Mouse (Mus musculus): ENCODE measurements around the gene Pcbd2. TPM values are rescaled to one million over a fixed set of nuclear protein-coding genes. Genes with fewer than 3 reads are reported as not detected.
"Not testable (repeated sequence)": the region's sequence is repeated elsewhere in the genome, so short reads cannot be mapped to it uniquely, and the experiment has no call there.

The Pcbd2 gene
- total and polyA plus RNA-seq, 2 experiments from 2014 or later, result 8.6 to 30.6 TPM

- Histone ChIP-seq H3K27ac (ENCODE audit: low read depth, low read length) (peak within 1 kb of the TSS; percentile 98), H3K4me1 (ENCODE audit: insufficient read depth, low read length) (peaks cover 11% of the 10 kb centered on the region), H3K4me2 (ENCODE audit: low read depth, low read length, poor library complexity, severe bottlenecking) (peak within 1 kb of the TSS; percentile 71), H3K9ac (replicated peaks; ENCODE audit: low read length, poor library complexity, severe bottlenecking) (peak within 1 kb of the TSS; percentile 100), H3K4me3 (ENCODE audit: low read depth, low read length) (peak within 1 kb of the TSS; percentile 96), H3K9me3 (ENCODE audit: low read length) (no peaks in the 10 kb centered on the region), H3K36me3 (ENCODE audit: insufficient read depth, low read length) (no peaks in the 10 kb centered on the region), H3K27me3 (ENCODE audit: insufficient read depth, low read length) (no peaks in the 10 kb centered on the region)
- WGBS, result 4% methylated on average over 41 of the region's 51 CpGs
- peak; percentile 48 for TF ChIP-seq CTCF (IDR thresholded peaks at IDR 0.05)
- DNase-seq (ENCODE audit: low spot score) (peak; percentile 96), ATAC-seq (ENCODE audit: low FRiP score) (peak; percentile 98)
Observed at GRCm38 (mm10) chr13:55692535-55693242, 34.5 kb upstream of the Pcbd2 start, which contains the start of gene B230219D22Rik. Gene B230219D22Rik, plus strand, starts transcription at chr13:55693124.

DNA sequence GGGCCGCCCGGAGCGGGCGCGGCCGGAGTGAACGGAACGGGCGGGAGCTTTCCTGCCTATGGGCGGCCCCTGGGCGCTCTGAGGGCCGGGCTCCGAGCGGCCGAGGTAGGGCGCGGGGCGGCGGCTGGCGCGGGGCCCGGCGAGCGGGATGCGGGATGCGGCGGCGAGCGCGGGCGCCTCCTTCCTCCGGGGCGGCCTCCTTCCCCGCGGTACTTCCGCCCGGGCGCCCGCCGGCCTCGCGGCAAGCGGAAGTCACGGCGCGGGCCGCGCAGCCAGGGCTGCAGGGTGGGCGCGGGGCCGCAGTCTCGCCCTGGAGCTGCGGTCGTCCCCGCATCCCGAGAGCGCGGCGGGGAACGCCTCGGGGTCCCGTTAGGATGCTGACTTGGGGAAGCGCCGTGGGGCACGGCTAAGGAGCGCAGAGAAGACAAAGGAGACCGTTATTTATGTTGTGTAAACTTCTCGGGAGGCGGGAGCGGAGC, 33.9 kb upstream of the Pcbd2 start:
- Histone ChIP-seq H3K27me3 (ENCODE audit: insufficient read depth, low read length) (no peaks in the 10 kb centered on the region), H3K4me1 (ENCODE audit: insufficient read depth, low read length) (peaks cover 11% of the 10 kb centered on the region), H3K36me3 (ENCODE audit: insufficient read depth, low read length) (no peaks in the 10 kb centered on the region), H3K9ac (replicated peaks; ENCODE audit: low read length, poor library complexity, severe bottlenecking) (peak overlapping the region; percentile 100), H3K27ac (ENCODE audit: low read depth, low read length) (peak overlapping the region; percentile 98), H3K9me3 (ENCODE audit: low read length) (no peaks in the 10 kb centered on the region), H3K4me3 (ENCODE audit: low read depth, low read length) (peak overlapping the region; percentile 96), H3K4me2 (ENCODE audit: low read depth, low read length, poor library complexity, severe bottlenecking) (peak overlapping the region; percentile 71)
- DNase-seq (ENCODE audit: low spot score) (peak; percentile 12), ATAC-seq (ENCODE audit: low FRiP score) (peak; percentile 77)
- TF ChIP-seq CTCF (IDR thresholded peaks at IDR 0.05), result no peak
- under 1% methylated on average over 38 of the region's 70 CpGs for WGBS

DNA sequence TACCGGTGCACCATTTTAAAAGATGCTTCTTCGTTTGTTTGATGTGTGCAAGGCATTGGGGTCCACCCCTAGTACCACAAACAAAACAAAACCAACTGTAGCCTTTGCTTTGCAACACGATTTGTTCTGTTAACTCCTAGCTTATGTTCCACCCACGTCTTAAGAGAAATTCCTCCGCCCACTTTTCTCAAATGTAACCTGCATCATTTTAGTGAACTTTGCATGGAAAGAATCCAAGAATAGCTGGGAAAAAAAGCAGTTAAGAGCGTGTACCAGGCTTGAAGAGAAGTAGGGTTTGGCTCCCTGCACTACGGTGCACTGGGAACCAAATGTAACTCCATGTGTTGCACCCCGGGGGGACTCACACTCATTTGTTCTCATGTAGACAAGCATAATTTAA, 33.1 kb upstream of the Pcbd2 start:
- DNase-seq (ENCODE audit: low spot score) (no peak), ATAC-seq (ENCODE audit: low FRiP score) (no peak)
- Histone ChIP-seq H3K27me3 (ENCODE audit: insufficient read depth, low read length) (no peaks in the 10 kb centered on the region), H3K27ac (ENCODE audit: low read depth, low read length) (no peak overlapping the region), H3K4me2 (ENCODE audit: low read depth, low read length, poor library complexity, severe bottlenecking) (peak overlapping the region; percentile 71), H3K36me3 (ENCODE audit: insufficient read depth, low read length) (no peaks in the 10 kb centered on the region), H3K4me3 (ENCODE audit: low read depth, low read length) (peak overlapping the region; percentile 96), H3K4me1 (ENCODE audit: insufficient read depth, low read length) (peaks cover 11% of the 10 kb centered on the region), H3K9ac (replicated peaks; ENCODE audit: low read length, poor library complexity, severe bottlenecking) (peak overlapping the region; percentile 100), H3K9me3 (ENCODE audit: low read length) (no peaks in the 10 kb centered on the region)
- 19% methylated on average over 8 of the region's 8 CpGs for WGBS
- no peak for TF ChIP-seq CTCF (IDR thresholded peaks at IDR 0.05)

DNA sequence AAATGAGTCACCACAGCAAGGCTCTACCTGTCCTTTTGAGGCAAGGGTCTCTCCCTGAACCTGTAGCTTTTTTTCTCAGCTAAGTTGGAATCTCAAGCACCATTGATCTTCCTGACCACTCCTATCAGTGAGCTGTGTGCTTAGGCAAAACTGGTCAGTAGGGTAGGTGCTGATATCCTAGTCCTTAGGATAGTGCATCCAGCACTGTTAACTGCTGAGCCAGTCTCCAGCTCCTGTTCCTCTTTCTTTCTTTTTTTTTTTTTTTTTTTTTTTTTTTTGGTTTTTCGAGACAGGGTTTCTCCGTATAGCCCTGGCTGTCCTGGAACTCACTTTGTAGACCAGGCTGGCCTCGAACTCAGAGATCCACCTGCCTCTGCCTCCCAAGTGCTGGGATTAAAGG, 31.2 kb upstream of the Pcbd2 start:
- not testable (repeated sequence) for ATAC-seq (ENCODE audit: low FRiP score); H3K4me2 ChIP-seq (ENCODE audit: low read depth, low read length, poor library complexity, severe bottlenecking); H3K36me3 ChIP-seq (ENCODE audit: insufficient read depth, low read length); H3K4me3 ChIP-seq (ENCODE audit: low read depth, low read length); H3K9ac ChIP-seq (replicated peaks; ENCODE audit: low read length, poor library complexity, severe bottlenecking); DNase-seq (ENCODE audit: low spot score); H3K9me3 ChIP-seq (ENCODE audit: low read length); H3K27me3 ChIP-seq (ENCODE audit: insufficient read depth, low read length); H3K27ac ChIP-seq (ENCODE audit: low read depth, low read length)
- WGBS, result no CpG with 5 or more reads among the region's 3 CpGs
- peaks cover 11% of the 10 kb centered on the region for H3K4me1 ChIP-seq (ENCODE audit: insufficient read depth, low read length)

- no peaks in the 10 kb centered on the region for H3K27me3 ChIP-seq (ENCODE audit: insufficient read depth, low read length)
- H3K4me1 ChIP-seq (ENCODE audit: insufficient read depth, low read length), result no peaks in the 10 kb centered on the region
- DNase-seq (ENCODE audit: low spot score), result no peak
- WGBS, result 78% methylated on average over 4 of the region's 4 CpGs
- no peak overlapping the region for H3K27ac ChIP-seq (ENCODE audit: low read depth, low read length)
- H3K9me3 ChIP-seq (ENCODE audit: low read length), result no peaks in the 10 kb centered on the region
- TF ChIP-seq CTCF (IDR thresholded peaks at IDR 0.05), result no peak
- peaks cover 22% of the 10 kb centered on the region for H3K36me3 ChIP-seq (ENCODE audit: insufficient read depth, low read length)
- no peak overlapping the region for H3K9ac ChIP-seq (replicated peaks; ENCODE audit: low read length, poor library complexity, severe bottlenecking)
- H3K4me3 ChIP-seq (ENCODE audit: low read depth, low read length), result no peak overlapping the region
- no peak for ATAC-seq (ENCODE audit: low FRiP score)
- no peak overlapping the region for H3K4me2 ChIP-seq (ENCODE audit: low read depth, low read length, poor library complexity, severe bottlenecking)
Observed at GRCm38 (mm10) chr13:55704301-55704700, 22.9 kb upstream of the Pcbd2 start.

- Histone ChIP-seq H3K36me3 (ENCODE audit: insufficient read depth, low read length) (peaks cover under 1% of the 10 kb centered on the region; the same call in 1 of the 2 replicates), H3K4me1 (ENCODE audit: insufficient read depth, low read length) (peaks cover 5% of the 10 kb centered on the region; the same call in 1 of the 2 replicates), H3K27me3 (ENCODE audit: insufficient read depth, low read length) (no peaks in the 10 kb centered on the region), H3K9ac (replicated peaks; ENCODE audit: low read length, poor library complexity, severe bottlenecking) (no peak overlapping the region), H3K9me3 (ENCODE audit: low read length) (no peaks in the 10 kb centered on the region), H3K4me2 (ENCODE audit: low read depth, low read length, poor library complexity, severe bottlenecking) (no peak overlapping the region), H3K27ac (ENCODE audit: low read depth, low read length) (no peak overlapping the region), H3K4me3 (ENCODE audit: low read depth, low read length) (no peak overlapping the region)
- ATAC-seq (ENCODE audit: low FRiP score), result no peak
- 94% methylated on average over 3 of the region's 3 CpGs for WGBS
- no peak; the same call in 1 of the 2 replicates for TF ChIP-seq CTCF (IDR thresholded peaks at IDR 0.05)
- no peak for DNase-seq (ENCODE audit: low spot score)
Observed at GRCm38 (mm10) chr13:55712846-55713245, 14.3 kb upstream of the Pcbd2 start.
